Mouse (Mus musculus) embryonic facial prominence, embryonic 12.5 days (tissue): Measurements from ENCODE around the gene Prss2. TPM values are rescaled to one million over a fixed set of nuclear protein-coding genes. Genes with fewer than 3 reads are reported as not detected.
"Not testable (repeated sequence)": the region's sequence is repeated elsewhere in the genome, so short reads cannot be mapped to it uniquely, and the experiment has no call there.

ENCODE experiments used
- ATAC-seq: fragments of 200-750 bp; cut with Nextera tagmentation; 2 replicates; pipeline ENCODE4 v1.8.0; 2017; ENCODE audit not compliant: insufficient number of reproducible peaks, insufficient read depth, low FRiP score, low TSS enrichment
- H3K27ac ChIP-seq: fragments of 300-500 bp; sonication (generic); 2 replicates; pipeline ENCODE4 v1.5.1; 2016; ENCODE audit warnings: mild to moderate bottlenecking
- H3K27me3 ChIP-seq: fragments of 300-500 bp; sonication (generic); 2 replicates; pipeline ENCODE4 v1.6.1; 2016; ENCODE audit warnings: mild to moderate bottlenecking, moderate library complexity
- H3K36me3 ChIP-seq: fragments of 300-500 bp; sonication (generic); 2 replicates; pipeline ENCODE4 v1.6.1; 2016; ENCODE audit warnings: mild to moderate bottlenecking
- H3K4me1 ChIP-seq: fragments of 300-500 bp; sonication (generic); 2 replicates; pipeline ENCODE4 v1.6.1; 2016
- H3K4me2 ChIP-seq: fragments of 300-500 bp; sonication (generic); replicated peaks from 2 replicates; pipeline ENCODE4 v1.6.1; 2016; ENCODE audit warnings: mild to moderate bottlenecking, moderate library complexity
- H3K4me3 ChIP-seq: fragments of 300-500 bp; sonication (generic); 2 replicates; pipeline ENCODE4 v1.5.1; 2016; ENCODE audit warnings: mild to moderate bottlenecking
- H3K9ac ChIP-seq: fragments of 300-500 bp; sonication (generic); 2 replicates; pipeline ENCODE4 v1.6.1; 2016; ENCODE audit warnings: mild to moderate bottlenecking, moderate library complexity
- H3K9me3 ChIP-seq: fragments of 300-500 bp; sonication (generic); 2 replicates; pipeline ENCODE4 v1.6.1; 2016; ENCODE audit warnings: mild to moderate bottlenecking, moderate library complexity
- WGBS: fragments of 180-500 bp; shearing (Covaris S2); methylation state at CpG from one replicate; pipeline ENCODE4 v1.1.7; 2016; 5-methylcytosine and 5-hydroxymethylcytosine counted together
- polyA plus RNA-seq: library from polyadenylated mRNA; unstranded; fragments of >200 nt; fragmentation: Nextera tagmentation; extraction: Ambion mirVana; gene quantifications from 2 replicates; pipeline ENCODE4 v1.2.1, GENCODE M21; 2016

Prss2 gene
- polyA plus RNA-seq, result not detected in 2 replicates

DNA sequence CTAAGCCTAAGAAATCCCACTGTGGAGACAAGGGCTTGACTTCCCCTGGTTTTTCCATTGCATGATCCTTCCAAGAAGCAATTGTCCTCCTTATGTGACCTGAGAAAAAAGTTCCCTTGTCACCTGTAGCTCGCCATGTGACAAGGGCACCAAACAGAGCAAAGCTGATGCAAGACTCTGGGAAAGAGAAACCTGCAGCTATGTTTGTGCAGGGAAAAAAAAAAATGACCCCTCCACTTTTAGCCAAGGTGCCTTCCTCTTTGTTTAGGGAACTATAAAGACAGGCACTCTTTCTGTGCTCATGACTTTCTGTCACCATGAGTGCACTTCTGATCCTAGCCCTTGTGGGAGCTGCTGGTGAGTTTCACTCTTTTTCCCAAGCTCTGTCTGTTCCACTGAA, at the start of gene Prss2:
Gene Prss2 (plus strand): TSS at position 301 of the 400 bp plus-strand sequence.
- no peaks in the 10 kb centered on the region for H3K9me3 ChIP-seq
- H3K27ac ChIP-seq, result no peak within 1 kb of the TSS
- H3K27me3 ChIP-seq, result no peaks in the 10 kb centered on the region
- H3K4me2 ChIP-seq, result no peak within 1 kb of the TSS
- no peak within 1 kb of the TSS for H3K9ac ChIP-seq
- H3K36me3 ChIP-seq, result no peaks in the 10 kb centered on the region
- no peak within 1 kb of the TSS for H3K4me3 ChIP-seq
- ATAC-seq, result no peak
- no peaks in the 10 kb centered on the region for H3K4me1 ChIP-seq
- 67% methylated on average over 1 of the region's 1 CpGs for WGBS

DNA sequence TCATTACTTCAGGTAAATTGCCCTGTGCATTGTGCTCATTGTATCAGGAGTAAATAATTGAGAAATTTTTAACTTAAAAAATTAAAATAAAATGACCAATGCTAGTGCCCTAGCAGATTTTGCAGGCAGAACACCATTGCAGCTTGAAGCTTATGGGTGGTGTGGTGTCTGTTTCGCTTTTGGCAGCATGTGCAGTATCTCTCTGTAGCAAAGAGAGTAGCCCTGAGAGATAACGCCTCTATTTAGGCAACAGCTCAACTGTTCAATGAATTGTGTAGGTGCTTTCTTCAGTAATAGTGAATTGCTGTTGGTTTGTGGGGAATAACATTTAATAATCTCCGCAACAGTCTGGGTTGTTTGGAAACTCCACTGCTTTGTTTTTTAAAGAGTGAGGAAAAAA, 22.2 kb upstream of the Prss2 start:
- Histone ChIP-seq H3K36me3 (no peaks in the 10 kb centered on the region), H3K27ac (no peak overlapping the region), H3K27me3 (no peaks in the 10 kb centered on the region), H3K9me3 (no peaks in the 10 kb centered on the region), H3K4me2 (no peak overlapping the region), H3K9ac (no peak overlapping the region), H3K4me1 (no peaks in the 10 kb centered on the region), H3K4me3 (no peak overlapping the region)
- no peak for ATAC-seq
- 86% methylated on average over 3 of the region's 3 CpGs for WGBS

DNA sequence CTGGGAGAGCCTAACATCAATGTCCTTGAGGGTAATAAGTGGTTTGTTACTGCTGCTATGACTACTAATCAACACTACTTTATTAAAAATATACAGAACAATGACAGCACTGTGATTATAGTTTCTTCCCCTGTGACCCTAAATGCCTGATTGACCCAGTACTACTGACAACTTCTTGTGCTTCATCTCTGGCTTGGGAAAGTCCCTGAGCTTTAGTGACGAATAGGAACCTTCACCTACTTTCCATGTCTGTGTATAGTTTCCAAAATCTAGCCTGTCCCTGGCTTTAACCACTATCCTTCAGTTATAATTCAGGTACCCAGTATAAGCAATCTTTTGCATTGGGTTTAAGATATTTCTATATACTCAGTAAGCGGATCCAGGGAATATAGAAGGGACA, 16.7 kb upstream of the Prss2 start:
- H3K36me3 ChIP-seq, result no peaks in the 10 kb centered on the region
- no peak overlapping the region for H3K4me3 ChIP-seq
- H3K9me3 ChIP-seq, result no peaks in the 10 kb centered on the region
- H3K27ac ChIP-seq, result no peak overlapping the region
- WGBS, result 78% methylated on average over 2 of the region's 2 CpGs
- no peak overlapping the region for H3K4me2 ChIP-seq
- H3K9ac ChIP-seq, result no peak overlapping the region
- H3K4me1 ChIP-seq, result no peaks in the 10 kb centered on the region
- no peak for ATAC-seq
- H3K27me3 ChIP-seq, result no peaks in the 10 kb centered on the region

DNA sequence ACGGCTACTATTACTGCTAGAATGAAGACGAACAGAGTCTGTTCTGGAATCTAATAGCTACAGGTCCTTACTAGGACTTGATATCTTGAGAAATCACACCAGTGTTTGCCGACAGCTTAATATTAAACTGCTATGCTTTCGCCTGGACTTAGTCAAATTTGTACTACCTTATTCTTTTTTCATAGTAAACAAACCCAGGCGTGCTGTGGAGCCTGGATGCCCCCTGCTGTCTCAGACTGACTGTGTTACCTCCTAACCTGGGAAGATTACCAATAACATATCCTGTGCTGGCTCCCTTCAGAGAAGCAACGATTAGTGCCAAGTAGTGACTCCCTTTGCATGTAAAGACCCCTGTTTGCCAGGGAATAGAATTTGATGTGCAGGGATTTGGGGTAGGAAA, 16.3 kb upstream of the Prss2 start:
- Histone ChIP-seq H3K4me1 (no peaks in the 10 kb centered on the region), H3K36me3 (no peaks in the 10 kb centered on the region), H3K4me2 (no peak overlapping the region), H3K27ac (no peak overlapping the region), H3K9ac (no peak overlapping the region), H3K9me3 (no peaks in the 10 kb centered on the region), H3K27me3 (no peaks in the 10 kb centered on the region), H3K4me3 (no peak overlapping the region)
- no peak for ATAC-seq
- 72% methylated on average over 6 of the region's 6 CpGs for WGBS

DNA sequence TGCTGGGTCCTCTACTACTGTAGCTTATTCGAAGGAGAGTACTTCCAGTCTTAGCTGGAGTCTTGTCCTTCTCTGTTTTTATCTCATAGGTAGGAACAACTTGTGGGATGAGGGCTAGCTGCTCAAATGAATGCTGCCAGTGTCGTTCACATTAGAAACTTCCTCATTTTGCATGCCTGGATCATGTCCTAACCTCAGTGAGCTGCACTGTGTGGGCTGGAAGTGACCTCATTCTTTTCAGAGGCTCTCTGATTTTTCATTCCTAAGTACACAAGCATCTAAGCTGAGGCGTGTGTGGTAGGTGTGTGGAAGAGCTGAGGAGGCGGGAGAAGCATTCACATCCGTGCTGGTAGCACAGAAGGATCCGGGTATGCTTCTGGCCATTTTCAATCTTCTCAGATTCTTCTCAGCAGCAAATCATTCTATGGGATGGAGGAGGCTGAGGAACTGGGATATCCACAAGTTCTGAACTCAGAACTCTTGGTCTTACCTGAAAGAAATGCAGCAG, 3.5 kb upstream of the Prss2 start:
- H3K9me3 ChIP-seq, result no peaks in the 10 kb centered on the region
- no peaks in the 10 kb centered on the region for H3K4me1 ChIP-seq
- ATAC-seq, result no peak
- no peaks in the 10 kb centered on the region for H3K36me3 ChIP-seq
- no peak overlapping the region for H3K4me2 ChIP-seq
- 76% methylated on average over 6 of the region's 6 CpGs for WGBS
- H3K9ac ChIP-seq, result no peak overlapping the region
- no peak overlapping the region for H3K27ac ChIP-seq
- H3K4me3 ChIP-seq, result no peak overlapping the region
- H3K27me3 ChIP-seq, result no peaks in the 10 kb centered on the region

DNA sequence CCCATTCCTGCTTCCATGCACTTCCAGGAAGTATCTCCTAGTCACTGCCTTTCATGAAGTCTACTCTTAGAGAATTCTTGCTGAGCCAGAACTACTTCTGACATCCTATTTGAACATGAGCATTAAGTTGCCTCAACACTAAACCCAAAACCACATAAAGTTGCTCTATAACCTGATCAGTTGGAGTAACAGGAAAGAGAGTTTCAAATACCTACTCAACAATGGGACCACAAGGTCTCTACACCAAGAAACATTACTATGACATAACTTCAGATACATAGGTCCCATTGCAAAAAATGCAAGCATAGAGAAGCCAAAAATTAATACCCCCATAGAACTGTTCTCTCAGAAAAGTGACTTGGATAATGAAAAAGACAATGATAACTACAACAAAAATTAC, 4.9 kb downstream of the Prss2 start:
- Histone ChIP-seq H3K9ac (no peak overlapping the region), H3K36me3 (no peaks in the 10 kb centered on the region), H3K27ac (no peak overlapping the region), H3K4me2 (no peak overlapping the region), H3K27me3 (no peaks in the 10 kb centered on the region), H3K4me3 (no peak overlapping the region), H3K4me1 (no peaks in the 10 kb centered on the region), H3K9me3 (no peaks in the 10 kb centered on the region)
- no peak for ATAC-seq

DNA sequence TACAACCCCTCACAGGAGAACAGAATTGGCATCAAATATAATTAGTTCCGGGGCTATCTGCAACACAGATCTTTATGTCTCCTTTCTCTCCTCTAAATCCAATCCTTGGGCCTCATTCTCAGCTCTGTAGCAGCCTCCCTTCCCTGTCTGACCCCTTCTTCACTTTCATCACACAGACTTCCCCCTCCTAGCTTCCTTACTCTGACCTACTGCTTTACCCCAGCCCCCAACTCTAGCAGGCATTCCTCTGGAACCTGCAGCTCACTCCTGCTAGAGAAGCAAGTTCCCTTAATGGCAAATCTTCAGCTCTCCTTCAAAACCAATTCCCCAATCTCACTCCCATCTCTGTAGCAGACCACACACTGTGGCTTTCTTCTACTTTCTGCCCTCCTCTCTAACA, 5.8 kb downstream of the Prss2 start:
- no peaks in the 10 kb centered on the region for H3K4me1 ChIP-seq
- 83% methylated on average over 1 of the region's 1 CpGs for WGBS

DNA sequence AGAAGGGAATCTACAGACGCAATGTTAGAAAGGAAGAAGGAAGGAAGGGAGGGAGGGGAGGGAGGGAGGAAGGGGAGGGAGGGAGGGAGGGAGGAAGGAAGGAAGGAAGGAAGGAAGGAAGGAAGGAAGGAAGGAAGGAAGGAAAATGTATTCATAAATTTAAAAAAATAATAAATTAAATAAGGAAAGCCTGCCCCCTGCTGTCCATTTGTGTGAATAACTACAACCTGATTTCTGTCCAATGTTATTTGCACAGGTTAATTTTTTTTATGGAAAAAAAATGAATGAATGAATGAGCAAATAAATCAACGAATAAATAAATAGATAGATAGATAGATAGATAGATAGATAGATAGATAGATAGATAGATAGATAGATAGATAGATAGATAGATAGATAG, 8.4 kb downstream of the Prss2 start:
- H3K4me2 ChIP-seq, H3K4me1 ChIP-seq, H3K27ac ChIP-seq, H3K27me3 ChIP-seq, ATAC-seq, H3K9me3 ChIP-seq, H3K36me3 ChIP-seq, H3K4me3 ChIP-seq, H3K9ac ChIP-seq: not testable (repeated sequence)
- 3% methylated on average over 1 of the region's 2 CpGs for WGBS

More for the DNA sequence above, 5.8 kb downstream of the Prss2 start:
- Histone ChIP-seq H3K4me2 (no peak overlapping the region), H3K9me3 (no peaks in the 10 kb centered on the region), H3K4me3 (no peak overlapping the region), H3K36me3 (no peaks in the 10 kb centered on the region), H3K27me3 (no peaks in the 10 kb centered on the region), H3K27ac (no peak overlapping the region), H3K9ac (no peak overlapping the region)
- ATAC-seq, result no peak

DNA sequence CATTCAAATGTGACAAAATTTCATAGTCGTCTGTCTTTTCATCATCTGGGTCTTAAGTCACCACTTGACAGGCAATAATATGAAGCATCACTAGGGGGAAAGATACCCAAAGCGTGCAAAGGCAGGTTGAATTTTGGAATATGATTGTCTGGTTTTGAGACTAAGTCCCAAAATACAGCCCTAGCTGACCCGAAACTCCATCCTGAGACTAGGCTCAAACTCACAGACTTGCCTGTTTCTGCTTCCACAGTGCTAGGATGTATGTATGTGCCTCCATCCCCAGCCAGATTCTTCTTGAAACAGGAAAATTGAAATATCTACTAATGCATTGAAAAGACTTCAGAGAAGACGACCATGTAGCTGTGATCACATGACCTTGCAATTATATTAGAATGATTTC, 10.6 kb downstream of the Prss2 start:
- Histone ChIP-seq H3K4me3 (no peak overlapping the region), H3K36me3 (no peaks in the 10 kb centered on the region), H3K27ac (no peak overlapping the region), H3K9ac (no peak overlapping the region), H3K27me3 (no peaks in the 10 kb centered on the region), H3K9me3 (no peaks in the 10 kb centered on the region), H3K4me2 (no peak overlapping the region), H3K4me1 (no peaks in the 10 kb centered on the region)
- WGBS, result 72% methylated on average over 4 of the region's 4 CpGs
- ATAC-seq, result no peak

DNA sequence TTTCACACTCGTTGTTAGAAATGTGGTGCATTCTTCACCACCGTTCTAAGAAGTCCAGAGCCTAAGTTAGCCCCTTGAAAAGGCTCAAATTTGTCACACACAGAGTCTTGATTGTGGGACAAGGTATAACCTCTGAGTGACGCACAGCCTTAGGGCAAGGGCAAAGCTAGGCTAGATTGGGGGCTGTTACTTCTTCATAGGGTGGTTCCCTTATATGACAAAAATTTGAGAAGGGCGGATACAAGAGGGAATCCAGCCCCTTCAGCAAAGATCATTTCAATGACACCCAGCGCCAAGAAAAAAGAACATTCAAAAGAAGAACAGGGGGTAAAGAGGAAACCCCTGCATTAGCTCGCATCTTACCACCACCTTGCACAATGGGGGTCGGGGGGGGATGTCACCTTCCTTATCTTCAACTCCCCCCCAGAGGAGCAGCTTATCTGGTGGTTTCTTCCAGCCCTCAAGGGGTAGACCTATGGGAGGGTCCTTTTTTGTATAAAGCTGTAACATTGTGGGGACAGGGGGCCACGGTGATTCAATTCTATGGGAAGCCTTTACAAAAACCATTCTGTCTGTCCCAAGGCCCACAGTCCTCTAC, 11.2 kb downstream of the Prss2 start:
- Histone ChIP-seq H3K36me3 (no peaks in the 10 kb centered on the region), H3K4me3 (no peak overlapping the region), H3K27ac (no peak overlapping the region), H3K9ac (no peak overlapping the region), H3K4me2 (no peak overlapping the region), H3K27me3 (no peaks in the 10 kb centered on the region), H3K9me3 (no peaks in the 10 kb centered on the region), H3K4me1 (no peaks in the 10 kb centered on the region)
- 79% methylated on average over 8 of the region's 8 CpGs for WGBS
- ATAC-seq, result no peak

DNA sequence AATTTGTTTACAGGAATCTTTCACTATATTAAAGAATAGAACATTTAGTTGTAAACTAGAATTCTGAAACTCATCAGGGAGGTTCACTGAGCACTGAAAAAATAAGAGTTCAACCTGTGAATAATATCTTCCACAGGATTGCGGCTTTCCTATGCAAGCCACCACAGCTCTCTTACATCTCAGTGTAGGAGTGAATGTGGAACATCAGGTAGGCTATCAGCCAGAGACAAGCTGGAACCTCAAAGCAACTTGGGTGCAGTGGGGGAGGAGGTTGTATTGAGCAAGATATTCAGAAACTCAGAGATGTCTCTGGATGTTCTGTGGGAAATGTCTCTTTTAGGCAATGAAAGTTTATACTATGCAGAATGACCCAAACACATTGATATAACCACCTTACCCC, 15.8 kb downstream of the Prss2 start:
- no peak overlapping the region for H3K9ac ChIP-seq
- no peaks in the 10 kb centered on the region for H3K27me3 ChIP-seq
- no peaks in the 10 kb centered on the region for H3K4me1 ChIP-seq
- H3K36me3 ChIP-seq, result no peaks in the 10 kb centered on the region
- H3K4me3 ChIP-seq, result no peak overlapping the region
- H3K9me3 ChIP-seq, result no peaks in the 10 kb centered on the region
- no peak for ATAC-seq
- WGBS, result 83% methylated on average over 1 of the region's 1 CpGs
- H3K27ac ChIP-seq, result no peak overlapping the region
- no peak overlapping the region for H3K4me2 ChIP-seq

DNA sequence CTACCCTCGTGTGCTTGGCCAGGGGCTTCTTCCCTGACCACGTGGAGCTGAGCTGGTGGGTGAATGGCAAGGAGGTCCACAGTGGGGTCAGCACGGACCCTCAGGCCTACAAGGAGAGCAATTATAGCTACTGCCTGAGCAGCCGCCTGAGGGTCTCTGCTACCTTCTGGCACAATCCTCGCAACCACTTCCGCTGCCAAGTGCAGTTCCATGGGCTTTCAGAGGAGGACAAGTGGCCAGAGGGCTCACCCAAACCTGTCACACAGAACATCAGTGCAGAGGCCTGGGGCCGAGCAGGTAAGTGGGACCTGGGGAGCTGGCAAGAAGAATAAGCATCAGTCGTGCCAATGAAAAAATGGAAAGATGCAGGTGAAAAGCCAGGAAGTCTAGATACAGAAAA, 16.7 kb downstream of the Prss2 start:
- H3K9me3 ChIP-seq, H3K4me2 ChIP-seq, H3K36me3 ChIP-seq, H3K9ac ChIP-seq, H3K27ac ChIP-seq, ATAC-seq, H3K4me3 ChIP-seq, H3K4me1 ChIP-seq, H3K27me3 ChIP-seq: not testable (repeated sequence)
- WGBS, result 86% methylated on average over 6 of the region's 8 CpGs

DNA sequence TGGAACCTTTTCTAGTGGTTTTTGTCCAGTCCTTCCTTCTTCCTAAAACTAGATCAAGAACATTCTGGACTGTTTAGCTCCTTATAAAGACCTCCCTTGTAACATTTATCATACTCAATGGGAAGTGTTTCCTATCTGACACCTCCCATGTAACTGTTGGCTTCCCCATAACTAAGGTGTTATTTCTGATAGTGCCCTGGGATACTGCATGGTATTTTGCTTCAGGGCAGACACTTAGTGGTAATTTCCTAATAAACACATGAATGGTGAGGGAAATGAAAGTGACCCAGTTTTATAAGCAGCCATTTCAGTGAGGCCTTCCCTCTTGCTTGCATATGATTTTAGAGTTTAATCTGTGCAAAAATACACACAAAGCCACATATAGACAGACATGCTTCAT, 19.2 kb downstream of the Prss2 start:
- Histone ChIP-seq H3K4me1 (no peaks in the 10 kb centered on the region; the same call in 1 of the 2 replicates), H3K9ac (no peak overlapping the region), H3K36me3 (no peaks in the 10 kb centered on the region), H3K4me3 (no peak overlapping the region), H3K9me3 (no peaks in the 10 kb centered on the region), H3K27me3 (peaks cover 21% of the 10 kb centered on the region), H3K27ac (no peak overlapping the region), H3K4me2 (no peak overlapping the region)
- ATAC-seq, result no peak
